Mouse (Mus musculus): ENCODE measurements around the gene Sf3a3. TPM values are rescaled to one million over a fixed set of nuclear protein-coding genes. Genes with fewer than 3 reads are reported as not detected.
A peak's percentile ranks its signal among the peaks of the same experiment; 100 is the strongest.

The Sf3a3 gene
- polyA plus RNA-seq (2012; rRNA removed), result 21.2 and 42.1 TPM in 2 replicates
- 59.2 and 63.6 TPM in 2 replicates for polyA plus RNA-seq (2014; fragmentation: Nextera tagmentation; extraction: Ambion mirVana)

- under 1% methylated on average over 57 of the region's 57 CpGs for WGBS (ENCODE audit: insufficient replicate concordance)
- ATAC-seq (ENCODE audit: insufficient read depth), result peak; percentile 81
- Histone ChIP-seq H3K4me1 (replicated peaks; ENCODE audit: control insufficient read depth in 2 of 2, insufficient read depth in 2 of 2, low read length in 1 of 2) (peaks cover 30% of the 10 kb centered on the region in 2 experiments), H3K9ac (replicated peaks) (peak within 1 kb of the TSS; percentile 96), H3K27me3 (ENCODE audit: control insufficient read depth, insufficient read depth, low read length) (no peaks in the 10 kb centered on the region), H3K4me2 (ENCODE audit: low read depth) (peak within 1 kb of the TSS; percentile 75), H3K4me3 (ENCODE audit: insufficient read depth in 1 of 2, low read depth in 2 of 2, low read length in 2 of 2) (peak within 1 kb of the TSS; percentile 93 to 96), H3K9me3 (ENCODE audit: control insufficient read depth, low read length) (no peaks in the 10 kb centered on the region), H3K36me3 (replicated peaks; ENCODE audit: control insufficient read depth, insufficient read depth, low read depth) (peaks cover 28% of the 10 kb centered on the region), H3K27ac (peak within 1 kb of the TSS; percentile 57)
- TF ChIP-seq EP300 (IDR thresholded peaks at IDR 0.05; ENCODE audit: low read depth) (0 out of 2 replicates have a peak, but pooled peaks have one; percentile 50), CTCF (IDR thresholded peaks at IDR 0.05; ENCODE audit: low read depth) (peak; percentile 94)
- peak; percentile 91 to 92 (median 91) for DNase-seq (ENCODE audit: low read depth in 3 of 3, low spot score in 3 of 3)
Measured at GRCm38 (mm10) chr4:124714545-124715481, at the start of gene Sf3a3. TSS of gene Sf3a3 (plus strand) at chr4:124714776.

DNA sequence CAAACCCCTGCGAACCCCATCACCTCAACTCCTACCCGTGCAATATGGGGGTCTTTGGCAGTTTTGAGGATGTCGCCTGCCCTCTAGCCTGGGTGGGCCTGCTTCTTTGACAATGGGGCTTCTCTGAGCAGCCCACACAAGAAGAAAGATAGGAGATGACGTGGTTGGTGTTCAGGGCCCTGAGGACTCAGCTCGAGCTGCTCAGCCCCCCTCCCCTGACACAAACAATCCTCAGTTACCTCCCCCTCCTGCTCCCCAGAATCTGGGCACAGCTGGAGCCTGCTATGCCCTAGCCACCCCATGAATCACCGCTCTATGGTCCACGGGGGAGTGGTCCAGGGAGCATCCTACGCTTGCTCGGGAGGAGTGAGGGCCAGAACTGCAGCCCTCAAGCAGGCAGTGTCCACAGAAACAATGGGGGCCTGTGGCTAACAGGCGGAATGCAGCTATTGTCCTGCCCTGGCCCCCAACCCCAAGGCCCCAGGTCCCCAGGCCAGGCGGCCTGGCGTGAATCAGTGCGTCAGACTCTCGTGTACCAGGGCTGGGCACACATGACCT lies 47.0 kb upstream of the Sf3a3 start:
- Histone ChIP-seq H3K9me3 (ENCODE audit: control insufficient read depth, low read length) (no peaks in the 10 kb centered on the region), H3K27me3 (ENCODE audit: control insufficient read depth, insufficient read depth, low read length) (peaks cover 35% of the 10 kb centered on the region), H3K27ac (no peak overlapping the region), H3K9ac (replicated peaks) (no peak overlapping the region), H3K4me3 (ENCODE audit: insufficient read depth in 1 of 2, low read depth in 2 of 2, low read length in 2 of 2) (no peak overlapping the region), H3K4me1 (replicated peaks; ENCODE audit: control insufficient read depth in 2 of 2, insufficient read depth in 2 of 2, low read length in 1 of 2) (no peaks in the 10 kb centered on the region), H3K36me3 (replicated peaks; ENCODE audit: control insufficient read depth, insufficient read depth, low read depth) (no peaks in the 10 kb centered on the region), H3K4me2 (ENCODE audit: low read depth) (no peak overlapping the region)
- no peak for ATAC-seq (ENCODE audit: insufficient read depth)
- 36% methylated on average over 14 of the region's 14 CpGs for WGBS (ENCODE audit: insufficient replicate concordance)
- no peak for DNase-seq (ENCODE audit: low read depth in 3 of 3, low spot score in 3 of 3)
- TF ChIP-seq EP300 (IDR thresholded peaks at IDR 0.05; ENCODE audit: low read depth) (no peak), CTCF (IDR thresholded peaks at IDR 0.05; ENCODE audit: low read depth) (no peak)

GRCm38 (mm10) chr4:124668078-124668477 lies 46.5 kb upstream of the Sf3a3 start:
- Histone ChIP-seq H3K27ac (no peak overlapping the region), H3K4me2 (ENCODE audit: low read depth) (no peak overlapping the region), H3K36me3 (replicated peaks; ENCODE audit: control insufficient read depth, insufficient read depth, low read depth) (no peaks in the 10 kb centered on the region), H3K4me1 (replicated peaks; ENCODE audit: control insufficient read depth in 2 of 2, insufficient read depth in 2 of 2, low read length in 1 of 2) (no peaks in the 10 kb centered on the region), H3K27me3 (ENCODE audit: control insufficient read depth, insufficient read depth, low read length) (peaks cover 35% of the 10 kb centered on the region), H3K9me3 (ENCODE audit: control insufficient read depth, low read length) (no peaks in the 10 kb centered on the region), H3K4me3 (ENCODE audit: insufficient read depth in 1 of 2, low read depth in 2 of 2, low read length in 2 of 2) (no peak overlapping the region), H3K9ac (replicated peaks) (no peak overlapping the region)
- no peak for DNase-seq (ENCODE audit: low read depth in 3 of 3, low spot score in 3 of 3)
- no peak for ATAC-seq (ENCODE audit: insufficient read depth)
- TF ChIP-seq EP300 (IDR thresholded peaks at IDR 0.05; ENCODE audit: low read depth) (no peak), CTCF (IDR thresholded peaks at IDR 0.05; ENCODE audit: low read depth) (no peak)
- 18% methylated on average over 8 of the region's 8 CpGs for WGBS (ENCODE audit: insufficient replicate concordance)

DNA sequence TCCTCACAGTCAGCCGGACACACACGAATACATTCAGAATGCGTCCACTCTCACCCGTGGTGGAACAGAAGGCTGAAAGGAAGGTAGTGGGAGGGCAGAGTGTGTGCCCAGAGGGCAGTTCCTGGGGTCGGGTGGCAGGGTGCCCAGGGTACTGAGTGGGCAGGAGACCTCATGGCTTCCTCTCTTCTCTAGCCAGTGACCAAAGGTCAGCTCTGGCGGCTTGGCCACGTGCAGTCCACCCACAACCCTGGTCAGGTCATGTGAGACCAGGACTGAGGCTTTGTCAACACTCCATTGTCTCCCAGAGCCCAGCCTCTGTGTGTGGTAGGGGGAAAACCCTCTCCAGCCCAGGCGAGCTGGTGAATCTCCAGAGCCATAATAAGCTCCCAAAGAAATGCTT lies 44.3 kb upstream of the Sf3a3 start:
- TF ChIP-seq EP300 (IDR thresholded peaks at IDR 0.05; ENCODE audit: low read depth) (no peak), CTCF (IDR thresholded peaks at IDR 0.05; ENCODE audit: low read depth) (no peak)
- no peak overlapping the region for H3K4me3 ChIP-seq (ENCODE audit: insufficient read depth in 1 of 2, low read depth in 2 of 2, low read length in 2 of 2)
- DNase-seq (ENCODE audit: low read depth in 3 of 3, low spot score in 3 of 3), result no peak
- H3K9ac ChIP-seq (replicated peaks), result no peak overlapping the region
- H3K27ac ChIP-seq, result no peak overlapping the region
- H3K4me1 ChIP-seq (replicated peaks; ENCODE audit: control insufficient read depth in 2 of 2, insufficient read depth in 2 of 2, low read length in 1 of 2), result no peaks in the 10 kb centered on the region
- peaks cover 27% of the 10 kb centered on the region for H3K27me3 ChIP-seq (ENCODE audit: control insufficient read depth, insufficient read depth, low read length)
- no peak for ATAC-seq (ENCODE audit: insufficient read depth)
- WGBS (ENCODE audit: insufficient replicate concordance), result 59% methylated on average over 8 of the region's 8 CpGs
- H3K4me2 ChIP-seq (ENCODE audit: low read depth), result no peak overlapping the region
- H3K36me3 ChIP-seq (replicated peaks; ENCODE audit: control insufficient read depth, insufficient read depth, low read depth), result no peaks in the 10 kb centered on the region
- no peaks in the 10 kb centered on the region for H3K9me3 ChIP-seq (ENCODE audit: control insufficient read depth, low read length)

GRCm38 (mm10) chr4:124671583-124671982 lies 43.0 kb upstream of the Sf3a3 start:
- Histone ChIP-seq H3K4me3 (ENCODE audit: insufficient read depth in 1 of 2, low read depth in 2 of 2, low read length in 2 of 2) (no peak overlapping the region), H3K9me3 (ENCODE audit: control insufficient read depth, low read length) (no peaks in the 10 kb centered on the region), H3K36me3 (replicated peaks; ENCODE audit: control insufficient read depth, insufficient read depth, low read depth) (no peaks in the 10 kb centered on the region), H3K9ac (replicated peaks) (no peak overlapping the region), H3K27ac (no peak overlapping the region), H3K27me3 (ENCODE audit: control insufficient read depth, insufficient read depth, low read length) (peaks cover 21% of the 10 kb centered on the region), H3K4me1 (replicated peaks; ENCODE audit: control insufficient read depth in 2 of 2, insufficient read depth in 2 of 2, low read length in 1 of 2) (no peaks in the 10 kb centered on the region), H3K4me2 (ENCODE audit: low read depth) (no peak overlapping the region)
- DNase-seq (ENCODE audit: low read depth in 3 of 3, low spot score in 3 of 3) (no peak), ATAC-seq (ENCODE audit: insufficient read depth) (no peak)
- no peak for TF ChIP-seq CTCF (IDR thresholded peaks at IDR 0.05; ENCODE audit: low read depth)
- TF ChIP-seq EP300 (IDR thresholded peaks at IDR 0.05; ENCODE audit: low read depth), result no peak
- whole genome bisulfite sequencing (ENCODE audit: insufficient replicate concordance), result 17% methylated on average over 7 of the region's 7 CpGs
